Mouse (Mus musculus): ENCODE data around the gene Plxna4. TPM values are rescaled to one million over a fixed set of nuclear protein-coding genes. Genes with fewer than 3 reads are reported as not detected.

Gene Plxna4
- polyA plus RNA-seq, 1 experiment, result not detected

- 68% methylated on average over 8 of the region's 8 CpGs for WGBS
- TF ChIP-seq CTCF (IDR thresholded peaks at IDR 0.05; ENCODE audit: insufficient read depth, low read depth, low read length), result no peak
- TF ChIP-seq POLR2A (IDR thresholded peaks at IDR 0.05; ENCODE audit: insufficient read depth, low read depth, low read length), result no peak
- H3K4me1 ChIP-seq (ENCODE audit: control insufficient read depth, insufficient read depth, low read length), result peaks cover 9% of the 10 kb centered on the region; the same call in 1 of the 2 replicates
- no peak overlapping the region for H3K27ac ChIP-seq (ENCODE audit: insufficient read depth, low read depth, low read length)
- no peak overlapping the region for H3K4me3 ChIP-seq (ENCODE audit: insufficient read depth, low read depth, low read length)
Observed at GRCm38 (mm10) chr6:32373931-32374361, 214.0 kb downstream of the Plxna4 start.

GRCm38 (mm10) chr6:32369092-32369491 lies 218.9 kb downstream of the Plxna4 start:
- 95% methylated on average over 3 of the region's 3 CpGs for WGBS

GRCm38 (mm10) chr6:32368408-32368807 lies 219.6 kb downstream of the Plxna4 start:
- TF ChIP-seq CTCF (IDR thresholded peaks at IDR 0.05; ENCODE audit: insufficient read depth, low read depth, low read length) (no peak), POLR2A (IDR thresholded peaks at IDR 0.05; ENCODE audit: insufficient read depth, low read depth, low read length) (no peak)
- 84% methylated on average over 4 of the region's 4 CpGs for WGBS
- Histone ChIP-seq H3K27ac (ENCODE audit: insufficient read depth, low read depth, low read length) (no peak overlapping the region), H3K4me1 (ENCODE audit: control insufficient read depth, insufficient read depth, low read length) (no peaks in the 10 kb centered on the region), H3K4me3 (ENCODE audit: insufficient read depth, low read depth, low read length) (no peak overlapping the region)

More at GRCm38 (mm10) chr6:32369092-32369491, 218.9 kb downstream of the Plxna4 start:
- no peak overlapping the region for H3K27ac ChIP-seq (ENCODE audit: insufficient read depth, low read depth, low read length)
- H3K4me1 ChIP-seq (ENCODE audit: control insufficient read depth, insufficient read depth, low read length), result no peaks in the 10 kb centered on the region
- TF ChIP-seq CTCF (IDR thresholded peaks at IDR 0.05; ENCODE audit: insufficient read depth, low read depth, low read length), result no peak
- no peak for TF ChIP-seq POLR2A (IDR thresholded peaks at IDR 0.05; ENCODE audit: insufficient read depth, low read depth, low read length)
- H3K4me3 ChIP-seq (ENCODE audit: insufficient read depth, low read depth, low read length), result no peak overlapping the region

- WGBS, result 89% methylated on average over 5 of the region's 5 CpGs
- Histone ChIP-seq H3K4me3 (ENCODE audit: insufficient read depth, low read depth, low read length) (no peak overlapping the region), H3K27ac (ENCODE audit: insufficient read depth, low read depth, low read length) (no peak overlapping the region), H3K4me1 (ENCODE audit: control insufficient read depth, insufficient read depth, low read length) (peaks cover 2% of the 10 kb centered on the region; the same call in 1 of the 2 replicates)
- no peak for TF ChIP-seq CTCF (IDR thresholded peaks at IDR 0.05; ENCODE audit: insufficient read depth, low read depth, low read length)
- no peak for TF ChIP-seq POLR2A (IDR thresholded peaks at IDR 0.05; ENCODE audit: insufficient read depth, low read depth, low read length)
Observed at GRCm38 (mm10) chr6:32364933-32365332, 223.1 kb downstream of the Plxna4 start.

- Histone ChIP-seq H3K27ac (ENCODE audit: insufficient read depth, low read depth, low read length) (no peak overlapping the region), H3K4me3 (ENCODE audit: insufficient read depth, low read depth, low read length) (no peak overlapping the region), H3K4me1 (ENCODE audit: control insufficient read depth, insufficient read depth, low read length) (peaks cover 6% of the 10 kb centered on the region)
- no peak for TF ChIP-seq CTCF (IDR thresholded peaks at IDR 0.05; ENCODE audit: insufficient read depth, low read depth, low read length)
- 61% methylated on average over 7 of the region's 7 CpGs for WGBS
Observed at GRCm38 (mm10) chr6:32363489-32364068, 224.4 kb downstream of the Plxna4 start.

- TF ChIP-seq POLR2A (IDR thresholded peaks at IDR 0.05; ENCODE audit: insufficient read depth, low read depth, low read length) (no peak), CTCF (IDR thresholded peaks at IDR 0.05; ENCODE audit: insufficient read depth, low read depth, low read length) (no peak)
- Histone ChIP-seq H3K27ac (ENCODE audit: insufficient read depth, low read depth, low read length) (no peak overlapping the region), H3K4me3 (ENCODE audit: insufficient read depth, low read depth, low read length) (no peak overlapping the region), H3K4me1 (ENCODE audit: control insufficient read depth, insufficient read depth, low read length) (peaks cover 6% of the 10 kb centered on the region)
- WGBS, result 83% methylated on average over 4 of the region's 4 CpGs
Observed at GRCm38 (mm10) chr6:32362421-32362820, 225.6 kb downstream of the Plxna4 start.

- WGBS, result 58% methylated on average over 3 of the region's 3 CpGs
- no peak overlapping the region for H3K4me3 ChIP-seq (ENCODE audit: insufficient read depth, low read depth, low read length)
- TF ChIP-seq POLR2A (IDR thresholded peaks at IDR 0.05; ENCODE audit: insufficient read depth, low read depth, low read length), result no peak
- TF ChIP-seq CTCF (IDR thresholded peaks at IDR 0.05; ENCODE audit: insufficient read depth, low read depth, low read length), result no peak
- no peak overlapping the region for H3K27ac ChIP-seq (ENCODE audit: insufficient read depth, low read depth, low read length)
- peaks cover 11% of the 10 kb centered on the region for H3K4me1 ChIP-seq (ENCODE audit: control insufficient read depth, insufficient read depth, low read length)
Observed at GRCm38 (mm10) chr6:32359675-32360074, 228.3 kb downstream of the Plxna4 start.

- 85% methylated on average over 5 of the region's 5 CpGs for WGBS
- Histone ChIP-seq H3K4me3 (ENCODE audit: insufficient read depth, low read depth, low read length) (no peak overlapping the region), H3K4me1 (ENCODE audit: control insufficient read depth, insufficient read depth, low read length) (peaks cover 11% of the 10 kb centered on the region), H3K27ac (ENCODE audit: insufficient read depth, low read depth, low read length) (no peak overlapping the region)
- TF ChIP-seq POLR2A (IDR thresholded peaks at IDR 0.05; ENCODE audit: insufficient read depth, low read depth, low read length), result no peak
- TF ChIP-seq CTCF (IDR thresholded peaks at IDR 0.05; ENCODE audit: insufficient read depth, low read depth, low read length), result no peak
Observed at GRCm38 (mm10) chr6:32357497-32357896, 230.5 kb downstream of the Plxna4 start.

GRCm38 (mm10) chr6:32355559-32355958 lies 232.4 kb downstream of the Plxna4 start:
- Histone ChIP-seq H3K4me1 (ENCODE audit: control insufficient read depth, insufficient read depth, low read length) (peaks cover 11% of the 10 kb centered on the region), H3K4me3 (ENCODE audit: insufficient read depth, low read depth, low read length) (no peak overlapping the region), H3K27ac (ENCODE audit: insufficient read depth, low read depth, low read length) (0 out of 2 replicates have a peak overlapping the region, but pooled peaks have one; percentile 52)
- WGBS, result 53% methylated on average over 4 of the region's 4 CpGs
- TF ChIP-seq POLR2A (IDR thresholded peaks at IDR 0.05; ENCODE audit: insufficient read depth, low read depth, low read length), result no peak
- no peak for TF ChIP-seq CTCF (IDR thresholded peaks at IDR 0.05; ENCODE audit: insufficient read depth, low read depth, low read length)

All from olfactory bulb, adult 2 months (tissue).